Mouse (Mus musculus) adrenal gland, postnatal 14 days (tissue): Measurements from ENCODE around the gene Siglecg. TPM values are rescaled to one million over a fixed set of nuclear protein-coding genes. Genes with fewer than 3 reads are reported as not detected.

Source experiments
- DNase-seq: peaks from one replicate; pipeline ENCODE4 v3.0.0; 2021; ENCODE audit warnings: mixed read lengths
- microRNA-seq, 2 experiments: library from miRNA; unstranded; fragments of <30 nt; microRNA quantifications; one replicate each; pipeline ENCODE4 v1.2.0; 2021
- total RNA-seq: library from RNA; stranded (reverse); gene quantifications from 2 replicates; pipeline ENCODE4 v1.2.3, GENCODE M21; 2021

The Siglecg gene
- total RNA-seq, 1 experiment from 2014 or later, result 2.0 TPM

- DNase-seq, result no peak
Measured at GRCm38 (mm10) chr7:43442684-43443083, 34.7 kb downstream of the Siglecg start.

- DNase-seq, result peak; percentile 92
Measured at GRCm38 (mm10) chr7:43443126-43443916, 35.3 kb downstream of the Siglecg start.

GRCm38 (mm10) chr7:43443917-43444293 lies 35.9 kb downstream of the Siglecg start, which contains the start of the genes Etfb and Gm45233:
Gene Etfb, plus strand, starts transcription at chr7:43444083.
Gene Gm45233, plus strand, starts transcription at chr7:43444128.
- DNase-seq, result peak; percentile 97

DNA sequence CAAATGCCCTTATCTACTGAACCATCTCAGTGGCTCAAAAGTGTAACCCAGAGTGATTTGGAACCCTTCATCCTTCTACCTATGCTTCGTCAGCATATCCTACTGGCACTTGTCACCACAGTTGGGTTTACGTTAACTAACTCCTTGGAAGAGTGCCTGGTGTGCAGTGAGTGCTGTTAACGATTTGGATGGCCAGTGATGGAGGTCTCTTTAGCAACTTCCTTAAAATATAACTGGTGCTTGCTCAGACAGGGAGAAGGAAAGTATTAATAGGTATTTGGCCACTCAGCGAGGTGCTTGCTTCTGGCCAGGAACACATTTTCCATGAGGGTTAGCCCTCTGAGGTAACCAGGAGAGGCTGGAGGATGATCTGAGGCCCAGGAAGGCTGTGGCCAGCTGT lies 39.8 kb downstream of the Siglecg start:
- no peak for DNase-seq

- DNase-seq, result peak; percentile 48
Measured at GRCm38 (mm10) chr7:43448246-43448645, 40.2 kb downstream of the Siglecg start.

DNA sequence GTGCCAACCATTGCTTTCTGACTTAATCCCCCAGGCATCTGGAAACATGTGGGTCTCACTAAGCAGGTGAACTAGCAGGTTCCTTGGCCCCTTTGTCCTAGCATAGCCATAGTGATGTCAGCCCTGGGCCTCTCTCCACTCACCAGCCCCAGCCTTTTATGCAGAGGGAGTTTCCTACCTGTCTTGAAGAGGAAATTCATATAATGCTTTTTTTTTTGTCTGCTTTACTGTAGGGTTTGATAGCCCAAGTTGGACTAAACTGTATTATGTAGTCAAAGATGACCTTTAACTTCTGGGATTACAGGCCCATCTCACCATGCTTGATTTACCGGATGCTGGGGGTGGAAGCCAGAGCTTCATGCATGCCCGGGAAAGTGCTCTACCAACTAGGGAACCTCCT lies 41.8 kb downstream of the Siglecg start:
- no peak for DNase-seq

DNA sequence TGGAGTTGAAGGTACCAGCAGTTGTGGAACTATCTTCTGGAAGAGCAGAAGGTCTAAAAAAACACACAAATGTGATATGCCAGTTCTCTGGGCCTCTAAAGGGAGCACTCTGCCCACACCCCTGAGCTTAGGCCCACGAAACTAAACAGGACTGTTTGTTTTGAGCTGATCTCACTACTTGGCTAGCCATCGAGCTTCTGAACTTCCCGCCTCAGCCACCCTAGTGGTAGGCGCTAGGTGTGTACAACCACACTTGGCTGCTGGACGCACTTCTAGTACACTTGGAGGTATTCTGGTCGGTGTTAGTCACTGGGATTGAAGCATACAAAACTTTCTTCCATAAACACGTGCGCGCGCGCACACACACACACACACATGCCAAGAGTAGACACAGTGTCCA lies 43.7 kb downstream of the Siglecg start:
- no peak for DNase-seq

DNA sequence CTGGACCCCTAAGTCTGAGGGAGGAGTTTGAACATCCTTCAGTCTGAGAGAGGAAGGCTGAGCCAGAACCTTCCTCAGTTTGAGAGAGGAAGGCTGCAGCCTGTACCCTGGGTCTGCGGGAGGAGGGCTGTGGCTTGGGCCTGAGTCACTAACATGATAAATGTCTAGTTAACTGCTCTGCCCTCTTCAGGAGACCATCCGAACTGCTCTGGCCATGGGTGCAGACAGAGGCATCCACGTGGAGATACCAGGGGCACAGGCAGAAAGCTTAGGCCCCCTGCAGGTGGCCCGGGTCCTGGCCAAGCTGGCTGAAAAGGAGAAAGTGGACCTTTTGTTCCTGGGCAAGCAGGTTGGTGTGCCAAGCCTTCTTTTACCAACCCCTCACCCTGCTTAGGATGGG lies 44.6 kb downstream of the Siglecg start:
- peak; percentile 69 for DNase-seq

DNA sequence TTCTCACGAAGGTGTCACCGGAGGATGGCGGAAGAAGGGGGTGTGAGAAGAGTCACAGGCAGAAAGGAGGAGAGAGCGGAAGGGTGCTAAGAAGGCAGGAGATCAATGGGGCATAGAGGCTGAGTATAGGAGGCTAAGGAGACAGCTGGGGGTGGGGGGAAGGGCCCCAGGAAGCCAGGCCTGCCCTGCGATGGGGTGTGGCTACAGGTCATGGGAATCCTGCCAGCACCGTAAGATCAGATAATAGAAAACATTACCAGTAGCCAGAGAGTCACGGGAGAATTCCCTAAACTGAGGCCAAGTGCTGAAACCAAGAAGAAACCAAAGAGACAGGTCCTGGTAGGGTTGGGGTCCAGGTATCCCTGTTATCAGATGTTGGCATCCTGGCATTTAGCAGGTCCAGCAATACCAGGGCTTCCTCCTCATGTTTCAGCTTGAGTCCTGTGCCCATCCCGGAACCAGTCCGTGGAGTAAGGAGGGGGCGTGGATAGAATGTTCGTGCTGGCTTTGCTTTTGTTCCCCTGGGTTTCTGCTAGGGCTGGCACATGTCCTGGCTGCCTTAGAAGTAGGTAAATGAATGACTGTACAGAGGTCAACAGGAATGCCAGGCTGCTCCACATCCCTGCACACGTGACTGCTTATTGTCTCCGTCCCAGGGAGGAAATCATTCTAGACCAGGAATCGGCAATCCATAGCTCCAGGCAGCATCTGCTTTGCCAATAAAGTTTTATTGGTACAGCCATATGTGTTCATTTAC lies 45.8 kb downstream of the Siglecg start:
- DNase-seq, result peak; percentile 60

GRCm38 (mm10) chr7:43454371-43454770 lies 46.4 kb downstream of the Siglecg start:
- DNase-seq, result no peak

DNA sequence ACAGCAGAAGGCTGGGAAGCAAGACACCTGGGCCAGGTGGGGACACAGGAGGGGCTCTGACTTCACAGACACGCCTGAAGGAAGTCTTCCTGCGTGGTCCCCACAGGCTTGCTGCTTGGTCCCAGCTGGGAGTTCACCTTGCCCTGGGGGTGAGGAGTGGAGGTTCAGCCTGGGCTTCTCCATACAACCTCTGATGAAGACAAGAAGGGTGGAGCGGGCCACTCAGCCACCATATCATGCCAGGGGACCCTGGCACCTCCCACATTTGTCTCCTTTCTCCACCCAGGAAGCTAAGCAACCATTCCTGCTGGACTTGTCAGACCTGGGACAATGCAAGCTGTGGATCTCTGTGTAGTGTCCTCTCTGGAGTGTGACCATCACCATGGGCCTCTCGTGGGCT lies 54.8 kb downstream of the Siglecg start, which contains the start of gene Vsig10l:
Gene Vsig10l, plus strand, starts transcription at position 301 of the 400 bp plus-strand sequence.
- no peak for DNase-seq

- no peak for DNase-seq
Measured at GRCm38 (mm10) chr7:43463976-43464375, 56.0 kb downstream of the Siglecg start.

- DNase-seq, result no peak
Measured at GRCm38 (mm10) chr7:43464864-43465343, 56.9 kb downstream of the Siglecg start.

- peak; percentile 93 for DNase-seq
Measured at GRCm38 (mm10) chr7:43465344-43466098, 57.5 kb downstream of the Siglecg start.

GRCm38 (mm10) chr7:43466099-43466694 lies 58.2 kb downstream of the Siglecg start:
- peak; percentile 95 for DNase-seq

Small RNAs within 50 kb of the gene (microRNA-seq; reads per million reads assigned to microRNA genes)
- 1.9 to 2.1 reads per million in 2 experiments for gene Mir7051

Other genes starting within 250 kb of the Siglecg start
- gene Zfp715, start 94.9 kb upstream of the Siglecg start, total RNA-seq, result 19.9 and 21.6 TPM in 2 replicates
- 0.15 TPM in 1 of 2 replicates, not detected in the other for gene Siglecf, start 56.9 kb upstream of the Siglecg start, total RNA-seq
- gene Lim2, start 19.5 kb downstream of the Siglecg start, total RNA-seq, result not detected in 2 replicates
- gene Nkg7, start 28.9 kb downstream of the Siglecg start, total RNA-seq, result 3.9 TPM in 1 of 2 replicates, not detected in the other
- gene Cldnd2, start 32.6 kb downstream of the Siglecg start, total RNA-seq, result not detected in 2 replicates
- gene Etfb, start 35.9 kb downstream of the Siglecg start, total RNA-seq, result 1,201 and 1,373 TPM in 2 replicates
- gene Gm45233, start 35.9 kb downstream of the Siglecg start, total RNA-seq, result 0.82 TPM in 1 of 2 replicates, not detected in the other
- gene Vsig10l, start 54.9 kb downstream of the Siglecg start, total RNA-seq, result 2.3 and 3.2 TPM in 2 replicates
- gene Iglon5, start 81.9 kb downstream of the Siglecg start, total RNA-seq, result 1.9 and 2.1 TPM in 2 replicates
- gene 4931406B18Rik, start 97.7 kb downstream of the Siglecg start, total RNA-seq, result not detected in 2 replicates
- 2.7 and 5.3 TPM in 2 replicates for gene Cd33, start 136.2 kb downstream of the Siglecg start, total RNA-seq
- 2.2 and 3.2 TPM in 2 replicates for gene Zfp658, start 154.1 kb downstream of the Siglecg start, total RNA-seq
- gene Zfp719, start 171.4 kb downstream of the Siglecg start, total RNA-seq, result 11.9 and 16.9 TPM in 2 replicates
- gene Zfp819, start 199.0 kb downstream of the Siglecg start, total RNA-seq, result not detected in 2 replicates
- 0.22 TPM in 1 of 2 replicates, not detected in the other for gene Ceacam18, start 226.5 kb downstream of the Siglecg start, total RNA-seq